Mouse (Mus musculus): ENCODE measurements around the gene Gm2a. TPM values are rescaled to one million over a fixed set of nuclear protein-coding genes. Genes with fewer than 3 reads are reported as not detected.
A peak's percentile ranks its signal among the peaks of the same experiment; 100 is the strongest.

Gene Gm2a
- polyA plus RNA-seq (2015; fragmentation: Nextera tagmentation; extraction: Ambion mirVana), result 22.4 and 26.8 TPM in 2 replicates

- peak within 1 kb of the TSS; percentile 52 for H3K4me3 ChIP-seq (replicated peaks)
- H3K4me2 ChIP-seq, result peak within 1 kb of the TSS; percentile 69
- H3K4me1 ChIP-seq (replicated peaks), result peaks cover 24% of the 10 kb centered on the region
- no peaks in the 10 kb centered on the region for H3K36me3 ChIP-seq (replicated peaks)
- H3K9ac ChIP-seq, result peak within 1 kb of the TSS; percentile 9; the same call in 1 of the 2 replicates
- 1% methylated on average over 44 of the region's 45 CpGs for WGBS (ENCODE audit: insufficient replicate concordance)
- H3K9me3 ChIP-seq (replicated peaks), result no peaks in the 10 kb centered on the region
- peak; percentile 92 for ATAC-seq (ENCODE audit: insufficient read depth)
- H3K27me3 ChIP-seq, result peaks cover 9% of the 10 kb centered on the region; the same call in 1 of the 2 replicates
- peak within 1 kb of the TSS; percentile 78 for H3K27ac ChIP-seq (replicated peaks)
Observed at GRCm38 (mm10) chr11:55097463-55098188, at the start of gene Gm2a. Gene Gm2a (plus strand): TSS chr11:55098115.

GRCm38 (mm10) chr11:55050837-55051510 lies 46.9 kb upstream of the Gm2a start:
- Histone ChIP-seq H3K4me2 (no peak overlapping the region), H3K4me1 (replicated peaks) (no peaks in the 10 kb centered on the region), H3K27ac (replicated peaks) (no peak overlapping the region), H3K9me3 (replicated peaks) (no peaks in the 10 kb centered on the region), H3K27me3 (no peaks in the 10 kb centered on the region), H3K9ac (no peak overlapping the region), H3K4me3 (replicated peaks) (no peak overlapping the region), H3K36me3 (replicated peaks) (no peaks in the 10 kb centered on the region)
- ATAC-seq (ENCODE audit: insufficient read depth), result no peak
- WGBS (ENCODE audit: insufficient replicate concordance), result 65% methylated on average over 7 of the region's 7 CpGs

- Histone ChIP-seq H3K9me3 (replicated peaks) (no peaks in the 10 kb centered on the region), H3K9ac (no peak overlapping the region), H3K27me3 (no peaks in the 10 kb centered on the region), H3K36me3 (replicated peaks) (no peaks in the 10 kb centered on the region), H3K27ac (replicated peaks) (no peak overlapping the region), H3K4me2 (no peak overlapping the region), H3K4me3 (replicated peaks) (no peak overlapping the region), H3K4me1 (replicated peaks) (no peaks in the 10 kb centered on the region)
- 71% methylated on average over 3 of the region's 3 CpGs for WGBS (ENCODE audit: insufficient replicate concordance)
- ATAC-seq (ENCODE audit: insufficient read depth), result no peak
Observed at GRCm38 (mm10) chr11:55057511-55057910, 40.4 kb upstream of the Gm2a start.

- no peak for ATAC-seq (ENCODE audit: insufficient read depth)
- no peaks in the 10 kb centered on the region for H3K9me3 ChIP-seq (replicated peaks)
- no peak overlapping the region for H3K9ac ChIP-seq
- no peak overlapping the region for H3K4me2 ChIP-seq
- H3K36me3 ChIP-seq (replicated peaks), result no peaks in the 10 kb centered on the region
- H3K4me3 ChIP-seq (replicated peaks), result no peak overlapping the region
- WGBS (ENCODE audit: insufficient replicate concordance), result 66% methylated on average over 5 of the region's 5 CpGs
- H3K27me3 ChIP-seq, result no peaks in the 10 kb centered on the region
- H3K4me1 ChIP-seq (replicated peaks), result 0 out of 2 replicates have a peak, but pooled peaks cover 2% of the 10 kb centered on the region
- H3K27ac ChIP-seq (replicated peaks), result no peak overlapping the region
Observed at GRCm38 (mm10) chr11:55060802-55061201, 37.1 kb upstream of the Gm2a start.

- H3K4me1 ChIP-seq (replicated peaks), result 0 out of 2 replicates have a peak, but pooled peaks cover 2% of the 10 kb centered on the region
- no peaks in the 10 kb centered on the region for H3K27me3 ChIP-seq
- H3K4me2 ChIP-seq, result no peak overlapping the region
- no peak for ATAC-seq (ENCODE audit: insufficient read depth)
- no peak overlapping the region for H3K4me3 ChIP-seq (replicated peaks)
- no peaks in the 10 kb centered on the region for H3K36me3 ChIP-seq (replicated peaks)
- no peak overlapping the region for H3K27ac ChIP-seq (replicated peaks)
- H3K9me3 ChIP-seq (replicated peaks), result no peaks in the 10 kb centered on the region
- H3K9ac ChIP-seq, result no peak overlapping the region
- 42% methylated on average over 5 of the region's 5 CpGs for WGBS (ENCODE audit: insufficient replicate concordance)
Observed at GRCm38 (mm10) chr11:55062856-55063255, 35.1 kb upstream of the Gm2a start.

GRCm38 (mm10) chr11:55066921-55067320 lies 31.0 kb upstream of the Gm2a start:
- H3K9me3 ChIP-seq (replicated peaks), result no peaks in the 10 kb centered on the region
- no peak overlapping the region for H3K4me3 ChIP-seq (replicated peaks)
- 0 out of 2 replicates have a peak, but pooled peaks cover 2% of the 10 kb centered on the region for H3K4me1 ChIP-seq (replicated peaks)
- no peak overlapping the region for H3K9ac ChIP-seq
- no peak for ATAC-seq (ENCODE audit: insufficient read depth)
- WGBS (ENCODE audit: insufficient replicate concordance), result 36% methylated on average over 4 of the region's 4 CpGs
- no peak overlapping the region for H3K4me2 ChIP-seq
- no peaks in the 10 kb centered on the region for H3K36me3 ChIP-seq (replicated peaks)
- no peak overlapping the region for H3K27ac ChIP-seq (replicated peaks)
- no peaks in the 10 kb centered on the region for H3K27me3 ChIP-seq

GRCm38 (mm10) chr11:55069023-55069422 lies 28.9 kb upstream of the Gm2a start:
- no peaks in the 10 kb centered on the region for H3K4me1 ChIP-seq (replicated peaks)
- no peaks in the 10 kb centered on the region for H3K36me3 ChIP-seq (replicated peaks)
- no peaks in the 10 kb centered on the region for H3K27me3 ChIP-seq
- no peak for ATAC-seq (ENCODE audit: insufficient read depth)
- H3K9me3 ChIP-seq (replicated peaks), result no peaks in the 10 kb centered on the region
- 35% methylated on average over 2 of the region's 2 CpGs for WGBS (ENCODE audit: insufficient replicate concordance)
- H3K9ac ChIP-seq, result no peak overlapping the region
- H3K4me3 ChIP-seq (replicated peaks), result no peak overlapping the region
- H3K4me2 ChIP-seq, result no peak overlapping the region
- H3K27ac ChIP-seq (replicated peaks), result no peak overlapping the region

- Histone ChIP-seq H3K9me3 (replicated peaks) (no peaks in the 10 kb centered on the region), H3K27ac (replicated peaks) (no peak overlapping the region), H3K4me1 (replicated peaks) (no peaks in the 10 kb centered on the region), H3K4me3 (replicated peaks) (no peak overlapping the region), H3K36me3 (replicated peaks) (no peaks in the 10 kb centered on the region), H3K9ac (no peak overlapping the region), H3K27me3 (no peaks in the 10 kb centered on the region), H3K4me2 (no peak overlapping the region)
- 63% methylated on average over 5 of the region's 5 CpGs for WGBS (ENCODE audit: insufficient replicate concordance)
- ATAC-seq (ENCODE audit: insufficient read depth), result no peak
Observed at GRCm38 (mm10) chr11:55071344-55071743, 26.6 kb upstream of the Gm2a start.

- H3K4me1 ChIP-seq (replicated peaks), result peaks cover 4% of the 10 kb centered on the region
- WGBS (ENCODE audit: insufficient replicate concordance), result 49% methylated on average over 8 of the region's 8 CpGs
- no peaks in the 10 kb centered on the region for H3K27me3 ChIP-seq
- no peaks in the 10 kb centered on the region for H3K36me3 ChIP-seq (replicated peaks)
- no peak overlapping the region for H3K27ac ChIP-seq (replicated peaks)
- no peak overlapping the region for H3K9ac ChIP-seq
- no peak overlapping the region for H3K4me3 ChIP-seq (replicated peaks)
- ATAC-seq (ENCODE audit: insufficient read depth), result no peak
- no peak overlapping the region for H3K4me2 ChIP-seq
- no peaks in the 10 kb centered on the region for H3K9me3 ChIP-seq (replicated peaks)
Observed at GRCm38 (mm10) chr11:55072467-55072866, 25.4 kb upstream of the Gm2a start.

GRCm38 (mm10) chr11:55073191-55073590 lies 24.7 kb upstream of the Gm2a start:
- Histone ChIP-seq H3K27ac (replicated peaks) (no peak overlapping the region), H3K36me3 (replicated peaks) (no peaks in the 10 kb centered on the region), H3K9me3 (replicated peaks) (no peaks in the 10 kb centered on the region), H3K4me2 (no peak overlapping the region), H3K27me3 (no peaks in the 10 kb centered on the region), H3K9ac (no peak overlapping the region), H3K4me3 (replicated peaks) (no peak overlapping the region), H3K4me1 (replicated peaks) (peaks cover 7% of the 10 kb centered on the region)
- ATAC-seq (ENCODE audit: insufficient read depth), result no peak
- 75% methylated on average over 10 of the region's 10 CpGs for WGBS (ENCODE audit: insufficient replicate concordance)

GRCm38 (mm10) chr11:55075602-55076001 lies 22.3 kb upstream of the Gm2a start:
- no peaks in the 10 kb centered on the region for H3K9me3 ChIP-seq (replicated peaks)
- H3K4me3 ChIP-seq (replicated peaks), result no peak overlapping the region
- H3K27ac ChIP-seq (replicated peaks), result no peak overlapping the region
- H3K9ac ChIP-seq, result no peak overlapping the region
- no peaks in the 10 kb centered on the region for H3K27me3 ChIP-seq
- H3K36me3 ChIP-seq (replicated peaks), result no peaks in the 10 kb centered on the region
- no peak overlapping the region for H3K4me2 ChIP-seq
- H3K4me1 ChIP-seq (replicated peaks), result peaks cover 12% of the 10 kb centered on the region
- no peak for ATAC-seq (ENCODE audit: insufficient read depth)
- WGBS (ENCODE audit: insufficient replicate concordance), result 55% methylated on average over 2 of the region's 2 CpGs

Measured in liver, embryonic 15.5 days (tissue).